Mouse (Mus musculus) bone marrow macrophage, adult 2 months (primary cell): Measurements from ENCODE around the gene Ahr. TPM values are rescaled to one million over a fixed set of nuclear protein-coding genes. Genes with fewer than 3 reads are reported as not detected.

Experiments
- H3K27ac ChIP-seq: 2 replicates; pipeline ENCODE4 v1.5.1; 2012; ENCODE audit warnings: low read depth, low read length; ENCODE audit not compliant: insufficient read depth
- H3K4me1 ChIP-seq: 2 replicates; pipeline ENCODE4 v1.6.1; 2012; ENCODE audit warnings: low read length; ENCODE audit not compliant: control insufficient read depth, insufficient read depth
- H3K4me3 ChIP-seq: 2 replicates; pipeline ENCODE4 v1.5.1; 2012; ENCODE audit warnings: mild to moderate bottlenecking, low read length, moderate library complexity; ENCODE audit not compliant: insufficient read depth
- CTCF ChIP-seq: IDR thresholded peaks from 2 replicates; pipeline ENCODE4 v1.5.1; 2012; ENCODE audit warnings: low read depth, mild to moderate bottlenecking, low read length, moderate library complexity
- POLR2A ChIP-seq: IDR thresholded peaks from 2 replicates; pipeline ENCODE4 v1.6.1; 2012; ENCODE audit warnings: mild to moderate bottlenecking, low read depth, low read length, borderline replicate concordance
- polyA plus RNA-seq: library from polyadenylated mRNA; stranded (reverse); fragments of >200 nt; gene quantifications from 2 replicates; pipeline ENCODE4 v1.2.4, GENCODE M21; 2012; ENCODE audit not compliant: missing spikeins, insufficient read depth, insufficient read length

Gene Ahr
- 6.5 and 6.7 TPM in 2 replicates for polyA plus RNA-seq

DNA sequence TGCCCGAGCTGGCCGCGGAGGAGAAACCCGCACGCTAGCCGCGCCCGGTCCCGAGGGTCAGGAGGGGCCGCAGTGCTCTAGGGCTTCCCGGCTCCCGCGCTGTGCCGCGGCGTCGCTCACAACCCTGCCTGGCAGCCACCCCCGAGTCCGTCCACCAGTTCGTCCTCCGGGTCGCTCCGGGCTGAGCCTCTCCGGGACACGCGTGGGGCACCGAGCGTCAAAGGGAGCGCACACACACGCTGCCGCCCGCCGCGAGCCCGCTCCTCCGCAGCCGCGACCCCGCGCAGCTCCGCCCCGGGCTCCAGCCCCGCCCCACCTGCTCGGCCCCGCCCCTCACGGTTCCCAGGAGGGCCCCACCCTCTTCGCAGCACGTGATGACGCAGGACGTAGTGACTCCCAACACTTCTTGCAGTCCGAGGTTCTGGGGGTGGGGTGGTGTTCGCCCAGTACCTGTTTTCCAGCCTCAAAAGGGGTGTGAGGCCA, at the start of gene Ahr:
Ahr (minus strand) TSS at position 285 of the 483 bp plus-strand sequence.
- H3K4me3 ChIP-seq: peak within 1 kb of the TSS; percentile 75
- TF ChIP-seq CTCF (no peak), POLR2A (no peak)
- no peak within 1 kb of the TSS for H3K27ac ChIP-seq
- peaks cover 9% of the 10 kb centered on the region; the same call in 1 of the 2 replicates for H3K4me1 ChIP-seq

DNA sequence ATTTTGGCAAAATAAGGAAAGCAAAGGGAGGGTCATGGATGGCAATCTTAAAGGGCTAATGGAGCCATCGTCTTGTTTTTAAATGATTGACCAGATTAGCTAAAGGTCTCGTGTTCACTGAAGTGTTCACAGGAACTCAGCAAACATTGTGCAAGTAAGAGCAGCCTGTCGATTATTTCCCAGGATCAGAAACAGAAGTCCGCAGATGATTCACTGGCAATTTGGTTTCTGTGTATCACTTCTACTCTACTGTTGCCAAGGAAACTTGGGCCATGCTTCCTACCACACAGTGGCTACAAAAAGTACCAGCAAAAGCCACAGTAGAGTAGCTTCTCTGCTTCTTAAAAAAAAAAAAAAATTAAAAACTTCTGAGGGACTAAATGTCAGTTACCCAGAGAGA, 44.0 kb upstream of the Ahr start:
- no peak overlapping the region for H3K4me3 ChIP-seq
- H3K4me1 ChIP-seq: peaks cover 3% of the 10 kb centered on the region; the same call in 1 of the 2 replicates
- TF ChIP-seq CTCF: no peak
- no peak for TF ChIP-seq POLR2A
- no peak overlapping the region for H3K27ac ChIP-seq

DNA sequence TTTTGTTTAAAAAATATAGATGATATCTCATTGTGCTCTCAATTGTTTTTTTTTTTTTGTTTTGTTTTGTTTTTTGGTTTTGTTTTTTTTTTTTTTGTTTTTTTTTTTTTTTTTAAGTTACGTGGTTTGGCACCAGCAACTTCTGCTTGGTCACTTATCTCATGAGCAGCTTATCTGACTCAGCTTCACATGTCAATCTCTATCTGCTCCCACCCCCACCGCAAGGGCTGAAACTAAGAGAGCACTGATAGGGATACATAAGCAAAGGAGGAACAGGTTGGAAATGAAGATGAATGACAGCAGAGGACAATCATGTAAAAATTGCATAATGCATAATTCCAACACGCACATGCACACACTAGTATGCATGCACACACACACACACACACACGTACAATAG, 41.3 kb upstream of the Ahr start:
- no peak overlapping the region for H3K4me3 ChIP-seq
- TF ChIP-seq POLR2A (no peak), CTCF (no peak)
- H3K27ac ChIP-seq: no peak overlapping the region
- peaks cover 4% of the 10 kb centered on the region; the same call in 1 of the 2 replicates for H3K4me1 ChIP-seq

DNA sequence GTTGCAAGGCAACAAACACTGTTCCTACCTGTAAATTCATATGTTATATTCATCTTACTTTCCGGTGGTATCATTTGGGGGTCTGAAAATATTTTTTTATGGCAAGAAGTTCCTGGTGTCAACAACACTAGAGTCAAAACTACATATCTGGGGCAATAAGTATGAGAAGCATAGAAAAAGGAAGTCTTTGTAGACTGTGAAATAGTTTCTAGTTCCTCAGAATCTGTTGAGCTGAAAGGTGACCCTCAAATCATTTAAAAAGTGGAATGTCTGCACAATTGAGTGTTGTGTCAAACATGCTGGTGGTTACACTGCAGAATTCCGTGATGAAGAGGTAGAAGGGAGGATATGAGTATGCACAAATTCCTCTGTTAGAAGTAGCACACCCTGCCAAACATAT, 38.9 kb upstream of the Ahr start:
- H3K4me3 ChIP-seq: no peak overlapping the region
- TF ChIP-seq CTCF (no peak), POLR2A (no peak)
- H3K4me1 ChIP-seq: peaks cover 4% of the 10 kb centered on the region; the same call in 1 of the 2 replicates

DNA sequence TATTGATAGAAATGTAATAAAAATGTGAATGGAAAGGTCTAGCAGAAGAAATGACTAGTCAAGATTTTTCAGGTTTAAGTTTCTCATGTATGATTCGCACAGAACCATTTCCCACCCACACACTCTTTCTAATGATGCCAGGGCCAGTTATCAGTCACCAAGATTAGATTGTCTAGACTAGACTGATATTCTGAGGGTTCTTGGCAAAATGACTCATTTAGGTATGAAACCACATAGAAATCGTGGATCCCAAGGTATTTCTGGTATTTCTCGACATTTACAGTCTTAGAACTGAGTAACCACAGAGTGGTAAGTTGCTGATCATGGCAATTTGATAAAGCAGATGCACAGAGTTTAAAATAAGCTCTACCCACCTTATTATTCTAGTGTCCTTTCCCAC, 28.0 kb upstream of the Ahr start:
- Histone ChIP-seq H3K4me1 (no peaks in the 10 kb centered on the region), H3K4me3 (no peak overlapping the region), H3K27ac (no peak overlapping the region)
- TF ChIP-seq CTCF (no peak), POLR2A (no peak)

More for the DNA sequence above, 38.9 kb upstream of the Ahr start:
- no peak overlapping the region for H3K27ac ChIP-seq

DNA sequence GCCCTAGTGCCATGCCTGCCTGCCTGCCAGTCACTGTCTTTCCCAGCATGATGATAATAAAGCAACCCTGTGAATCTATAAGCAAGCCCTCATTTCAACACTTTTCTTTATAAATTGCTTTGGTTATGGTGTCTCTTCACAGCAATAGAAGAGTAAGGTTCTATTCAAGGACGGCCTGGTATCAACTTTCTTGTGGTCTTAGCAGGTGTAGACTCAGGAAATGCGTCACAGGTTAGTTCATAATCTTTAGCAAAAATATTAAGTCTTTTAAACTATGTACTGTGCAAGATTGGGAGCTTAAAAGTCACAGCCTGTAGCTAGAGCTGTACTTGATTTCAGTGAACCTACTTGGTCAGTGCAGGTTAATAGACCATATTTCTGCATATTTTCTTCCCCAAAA, 24.0 kb upstream of the Ahr start:
- Histone ChIP-seq H3K4me1 (peaks cover 7% of the 10 kb centered on the region), H3K4me3 (no peak overlapping the region), H3K27ac (no peak overlapping the region)
- TF ChIP-seq POLR2A (no peak), CTCF (no peak)

DNA sequence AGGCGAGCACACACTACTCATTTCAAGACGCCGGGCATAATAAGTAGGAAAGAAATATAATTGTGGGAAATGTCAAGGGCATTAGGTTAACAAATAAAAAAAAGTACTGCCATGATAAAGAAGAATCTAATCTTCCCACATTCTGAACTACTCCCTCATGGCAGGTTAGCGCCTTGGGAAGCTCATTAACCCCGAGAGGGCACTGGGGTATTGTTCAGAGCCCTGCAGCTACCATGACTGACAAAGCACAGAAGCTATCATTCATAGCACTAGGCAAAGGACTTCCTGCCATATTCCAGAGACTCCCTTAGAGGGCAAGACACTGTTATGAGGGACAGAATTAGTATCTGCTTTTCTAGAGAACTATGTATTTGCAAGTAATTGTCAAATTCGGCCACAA, 21.1 kb upstream of the Ahr start:
- TF ChIP-seq POLR2A (no peak), CTCF (no peak)
- Histone ChIP-seq H3K4me1 (peaks cover 10% of the 10 kb centered on the region), H3K4me3 (no peak overlapping the region), H3K27ac (no peak overlapping the region)

DNA sequence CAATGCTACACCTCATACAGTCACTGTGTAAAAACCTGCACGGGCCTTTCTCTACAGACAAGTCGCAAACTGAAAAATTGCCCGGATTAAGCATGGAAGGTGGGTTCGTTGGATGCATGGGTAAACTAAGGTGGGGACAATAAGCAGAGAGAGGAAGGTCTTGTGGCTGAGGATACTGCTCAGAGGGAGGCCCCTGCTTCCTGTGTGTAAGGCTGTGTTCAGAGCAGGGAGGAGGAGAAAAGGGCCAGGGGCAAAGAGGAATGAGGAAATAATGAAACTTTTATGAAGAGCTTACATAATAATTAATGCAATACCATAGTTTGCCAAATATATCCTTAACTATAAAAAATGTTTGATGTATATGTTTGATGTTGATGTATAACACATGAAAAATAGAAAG, 19.5 kb upstream of the Ahr start:
- Histone ChIP-seq H3K27ac (no peak overlapping the region), H3K4me3 (no peak overlapping the region), H3K4me1 (peaks cover 10% of the 10 kb centered on the region)
- no peak for TF ChIP-seq POLR2A
- no peak for TF ChIP-seq CTCF

DNA sequence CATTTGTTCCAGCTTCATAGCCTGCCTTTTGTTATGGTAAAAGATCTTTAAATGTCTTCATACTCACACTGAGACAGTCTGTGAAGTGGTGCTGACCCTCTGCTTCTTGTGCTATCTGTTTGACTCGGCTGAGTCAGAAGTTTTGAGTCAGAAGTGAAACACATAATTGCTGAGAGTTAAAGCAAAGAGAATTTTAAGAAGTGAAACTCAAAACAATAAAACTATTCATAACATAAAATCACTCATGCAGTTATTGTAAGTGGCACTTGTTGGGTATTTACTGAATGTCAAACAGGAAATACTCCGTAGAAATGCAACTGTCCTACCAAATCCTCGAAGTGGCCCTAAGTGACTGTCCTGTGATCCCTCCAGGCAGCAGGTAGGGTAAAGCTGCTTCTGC, 18.3 kb upstream of the Ahr start:
- Histone ChIP-seq H3K27ac (peak overlapping the region; percentile 58), H3K4me3 (peak overlapping the region; percentile 33), H3K4me1 (peaks cover 10% of the 10 kb centered on the region)
- no peak for TF ChIP-seq CTCF
- TF ChIP-seq POLR2A: no peak

DNA sequence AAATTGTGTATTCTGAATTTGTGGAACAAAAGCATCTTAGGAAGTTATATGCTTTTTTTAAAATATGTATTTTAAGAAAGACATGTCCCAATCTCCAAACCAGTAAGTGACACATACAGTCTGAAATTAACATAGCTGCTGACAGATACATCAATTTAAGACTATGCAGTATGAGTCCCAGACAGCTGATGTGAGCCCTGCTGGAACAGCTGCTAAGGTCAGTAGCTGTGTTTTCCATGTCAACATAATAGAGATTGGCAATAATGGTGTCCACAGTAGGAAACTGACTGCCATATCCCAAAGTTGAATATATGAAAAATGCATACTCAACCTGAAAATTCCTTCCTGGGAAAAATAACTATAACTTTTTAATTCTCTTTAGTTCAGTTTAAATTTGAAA, 15.5 kb upstream of the Ahr start:
- TF ChIP-seq CTCF (no peak), POLR2A (no peak)
- Histone ChIP-seq H3K4me1 (peaks cover 10% of the 10 kb centered on the region), H3K4me3 (no peak overlapping the region), H3K27ac (no peak overlapping the region)
